Comparison of ENCODE assay signal across 9 mouse cellular contexts in genomic region chr9:32506161-32506560, GRCm38 (mm10). TPM values are rescaled to one million over a fixed set of nuclear protein-coding genes. Genes with fewer than 3 reads are reported as not detected.
DNase-seq lines count a peak whose midpoint lies in the region; ATAC-seq and TF ChIP-seq lines count a peak whose summit lies in the region.
"Had no signal": no experiment of that assay in that cellular context is flagged by ENCODE, and none has a peak within 500 bp of the region (broad histone marks: within the 10 kb centered on the region; RNA-seq: fewer than 3 reads in every experiment).

No protein-coding gene starts in this region.

- no peaks in the 10 kb centered on the region for H3K27me3 ChIP-seq in intestine, embryonic 14.5 days (replicated peaks; ENCODE audit: control insufficient read depth, insufficient read depth, low read length)
- no peaks in the 10 kb centered on the region for H3K27me3 ChIP-seq in intestine, postnatal 0 days (replicated peaks; ENCODE audit: control insufficient read depth, insufficient read depth, low read length)
- H3K27me3 ChIP-seq in heart, embryonic 13.5 days (replicated peaks): peaks cover 4% of the 10 kb centered on the region; the same call in 1 of the 2 replicates
- H3K27me3 ChIP-seq in limb, embryonic 10.5 days (ENCODE audit: low read depth, poor library complexity, severe bottlenecking): no peaks in the 10 kb centered on the region
- no peaks in the 10 kb centered on the region for H3K27me3 ChIP-seq in stomach, postnatal 0 days (ENCODE audit: control insufficient read depth, insufficient read depth, low read length)
- H3K27me3 ChIP-seq: neural tube, embryonic 13.5 days had no signal

- TF ChIP-seq CTCF in intestine, postnatal 0 days (IDR thresholded peaks at IDR 0.05; ENCODE audit: low read depth): no peak
- TF ChIP-seq CTCF in stomach, postnatal 0 days (IDR thresholded peaks at IDR 0.05; ENCODE audit: low read depth): no peak

- TF ChIP-seq EP300 in stomach, postnatal 0 days (optimal IDR thresholded peaks at IDR 0.05): no peak

- peak overlapping the region; percentile 59 for H3K27ac ChIP-seq in intestine, embryonic 14.5 days (ENCODE audit: low read depth)
- no peak overlapping the region for H3K27ac ChIP-seq in intestine, postnatal 0 days (ENCODE audit: low read depth, low read length)
- peak overlapping the region; percentile 65 for H3K27ac ChIP-seq in heart, embryonic 13.5 days (replicated peaks)
- H3K27ac ChIP-seq in limb, embryonic 10.5 days: peak overlapping the region; percentile 58; the same call in 1 of the 2 replicates
- 0 out of 2 replicates have a peak overlapping the region, but pooled peaks have one; percentile 13 for H3K27ac ChIP-seq in stomach, postnatal 0 days (replicated peaks)

- no peak overlapping the region for H3K4me3 ChIP-seq in intestine, embryonic 14.5 days (ENCODE audit: low read depth, low read length)
- H3K4me3 ChIP-seq in intestine, postnatal 0 days (ENCODE audit: low read depth, low read length): no peak overlapping the region
- H3K4me3 ChIP-seq in heart, embryonic 13.5 days: no peak overlapping the region
- no peak overlapping the region for H3K4me3 ChIP-seq in limb, embryonic 10.5 days
- H3K4me3 ChIP-seq in stomach, postnatal 0 days (ENCODE audit: low read depth, low read length): no peak overlapping the region
- H3K4me3 ChIP-seq: neural tube, embryonic 13.5 days had no signal

- no peaks in the 10 kb centered on the region for H3K9me3 ChIP-seq in intestine, embryonic 14.5 days (ENCODE audit: control insufficient read depth, low read length)
- no peaks in the 10 kb centered on the region for H3K9me3 ChIP-seq in intestine, postnatal 0 days (ENCODE audit: control insufficient read depth)
- no peaks in the 10 kb centered on the region for H3K9me3 ChIP-seq in heart, embryonic 13.5 days
- no peaks in the 10 kb centered on the region for H3K9me3 ChIP-seq in limb, embryonic 10.5 days (replicated peaks)
- no peaks in the 10 kb centered on the region for H3K9me3 ChIP-seq in stomach, postnatal 0 days (ENCODE audit: control insufficient read depth, low read length)
- H3K9me3 ChIP-seq: neural tube, embryonic 13.5 days had no signal

- ATAC-seq in intestine, embryonic 14.5 days (replicated peaks; ENCODE audit: low FRiP score, low TSS enrichment, low read depth): no peak
- ATAC-seq in intestine, postnatal 0 days: no peak
- ATAC-seq in heart, embryonic 13.5 days (ENCODE audit: extremely low read depth, insufficient number of reproducible peaks, low FRiP score, low TSS enrichment): no peak
- ATAC-seq in stomach, postnatal 0 days (ENCODE audit: low FRiP score, low TSS enrichment): no peak; the same call in 1 of the 2 replicates

- H3K9ac ChIP-seq in intestine, embryonic 14.5 days (ENCODE audit: low read length): no peak overlapping the region
- no peak overlapping the region for H3K9ac ChIP-seq in intestine, postnatal 0 days (ENCODE audit: low read depth, low read length)
- H3K9ac ChIP-seq in heart, embryonic 13.5 days: no peak overlapping the region
- no peak overlapping the region for H3K9ac ChIP-seq in stomach, postnatal 0 days (ENCODE audit: low read length)
- H3K9ac ChIP-seq: neural tube, embryonic 13.5 days had no signal

- peaks cover 22% of the 10 kb centered on the region for H3K4me1 ChIP-seq in intestine, embryonic 14.5 days (replicated peaks; ENCODE audit: control insufficient read depth, insufficient read depth, low read length)
- no peaks in the 10 kb centered on the region for H3K4me1 ChIP-seq in intestine, postnatal 0 days (replicated peaks; ENCODE audit: control insufficient read depth, insufficient read depth, low read length)
- peaks cover 50% of the 10 kb centered on the region for H3K4me1 ChIP-seq in heart, embryonic 13.5 days
- H3K4me1 ChIP-seq in limb, embryonic 10.5 days: peaks cover 95% of the 10 kb centered on the region
- no peaks in the 10 kb centered on the region for H3K4me1 ChIP-seq in stomach, postnatal 0 days (replicated peaks; ENCODE audit: control insufficient read depth, insufficient read depth)
- H3K4me1 ChIP-seq: neural tube, embryonic 13.5 days had no signal

- H3K36me3 ChIP-seq in intestine, embryonic 14.5 days (ENCODE audit: control insufficient read depth, insufficient read depth, low read length): no peaks in the 10 kb centered on the region
- H3K36me3 ChIP-seq in intestine, postnatal 0 days (ENCODE audit: control insufficient read depth, insufficient read depth): no peaks in the 10 kb centered on the region
- no peaks in the 10 kb centered on the region for H3K36me3 ChIP-seq in heart, embryonic 13.5 days
- H3K36me3 ChIP-seq in limb, embryonic 10.5 days: peaks cover 45% of the 10 kb centered on the region
- no peaks in the 10 kb centered on the region for H3K36me3 ChIP-seq in stomach, postnatal 0 days (ENCODE audit: control insufficient read depth, insufficient read depth, low read length)
- H3K36me3 ChIP-seq: neural tube, embryonic 13.5 days had no signal

- no peak overlapping the region for H3K4me2 ChIP-seq in intestine, embryonic 14.5 days (ENCODE audit: low read length)
- H3K4me2 ChIP-seq in intestine, postnatal 0 days (replicated peaks; ENCODE audit: low read depth): no peak overlapping the region
- H3K4me2 ChIP-seq in heart, embryonic 13.5 days: no peak overlapping the region
- H3K4me2 ChIP-seq in stomach, postnatal 0 days (replicated peaks; ENCODE audit: low read depth): no peak overlapping the region
- H3K4me2 ChIP-seq: neural tube, embryonic 13.5 days had no signal

- DNase-seq in intestine, embryonic 14.5 days (ENCODE audit: low spot score): no peak
- no peak for DNase-seq in limb, embryonic 10.5 days (ENCODE audit: low spot score)
- no peak for DNase-seq in stomach, postnatal 0 days (ENCODE audit: low spot score)
- DNase-seq in layer of hippocampus, adult 8-10 months (ENCODE audit: low spot score in 2 of 2): no peak
- no peak for DNase-seq in right cerebral cortex, postnatal 36 days (ENCODE audit: low spot score in 2 of 2)
- DNase-seq in frontal cortex, postnatal 36 days (ENCODE audit: low spot score in 2 of 2): no peak

- 21% methylated on average over 8 of the region's 8 CpGs for WGBS in intestine, embryonic 14.5 days
- WGBS in intestine, postnatal 0 days: 29% methylated on average over 8 of the region's 8 CpGs
- WGBS in heart, embryonic 13.5 days: 33% methylated on average over 8 of the region's 8 CpGs
- 72% methylated on average over 8 of the region's 8 CpGs for WGBS in limb, embryonic 10.5 days
- 24% methylated on average over 8 of the region's 8 CpGs for WGBS in stomach, postnatal 0 days

RNA-seq across cellular contexts. Expression of gene Fli1, which starts 36.5 kb away (rescaled TPM):
- 14.8 and 15.0 TPM in 2 replicates for polyA plus RNA-seq in intestine, embryonic 14.5 days (2014; fragmentation: Nextera tagmentation; extraction: Ambion mirVana)
- 6.0 and 6.1 TPM in 2 replicates for polyA plus RNA-seq in intestine, postnatal 0 days (2015; fragmentation: Nextera tagmentation; extraction: Ambion mirVana)
- 18.3 and 18.6 TPM in 2 replicates for polyA plus RNA-seq in heart, embryonic 13.5 days (2015; fragmentation: Nextera tagmentation; extraction: Ambion mirVana)
- 50.6 and 71.2 TPM in 2 replicates for polyA plus RNA-seq in limb, embryonic 10.5 days (2016; fragmentation: Nextera tagmentation; extraction: Ambion mirVana)
- 4.6 and 4.9 TPM in 2 replicates for polyA plus RNA-seq in stomach, postnatal 0 days (2015; fragmentation: Nextera tagmentation; extraction: Ambion mirVana)
- total RNA-seq in layer of hippocampus, adult 8-10 months (2022): 10 to 100 TPM in 1 of 4 experiments, 1 to 10 TPM in 3; 4.4 to 11.1 (median 6.3) TPM
